Mouse (Mus musculus) large intestine, adult 2 months (tissue): ENCODE results near the gene Pphln1. TPM values are rescaled to one million over a fixed set of nuclear protein-coding genes. Genes with fewer than 3 reads are reported as not detected.
A peak's percentile ranks its signal among the peaks of the same experiment; 100 is the strongest.
"Not testable (repeated sequence)": the region's sequence is repeated elsewhere in the genome, so short reads cannot be mapped to it uniquely, and the experiment has no call there.

Experiments
- DNase-seq: peaks from one replicate; pipeline ENCODE4 v3.0.0-alpha.2; 2012; ENCODE audit warnings: low read depth, low spot score
- WGBS: fragments of 180-500 bp; shearing (Covaris S2); methylation state at CpG from one replicate; pipeline ENCODE4 v1.1.7; 2018; 5-methylcytosine and 5-hydroxymethylcytosine counted together
- polyA plus RNA-seq: library from polyadenylated mRNA; depleted of rRNA; stranded (reverse); fragments of >200 nt; gene quantifications from 2 replicates; pipeline ENCODE4 v1.2.3, GENCODE M21; 2012; rRNA removed

The Pphln1 gene
- polyA plus RNA-seq: 4.2 and 5.5 TPM in 2 replicates

- 1% methylated on average over 100 of the region's 100 CpGs for WGBS
- DNase-seq: peak; percentile 44
Measured at GRCm38 (mm10) chr15:93397826-93398698, at the start of gene Pphln1, which contains the start of gene Zcrb1. Gene Pphln1 (plus strand): TSS chr15:93398350. Gene Zcrb1 (minus strand): TSS chr15:93398334.

- 84% methylated on average over 19 of the region's 19 CpGs for WGBS
- no peak for DNase-seq
Measured at GRCm38 (mm10) chr15:93358346-93359095, 39.6 kb upstream of the Pphln1 start.

- WGBS: 77% methylated on average over 6 of the region's 6 CpGs
Measured at GRCm38 (mm10) chr15:93365561-93365960, 32.6 kb upstream of the Pphln1 start.

DNA sequence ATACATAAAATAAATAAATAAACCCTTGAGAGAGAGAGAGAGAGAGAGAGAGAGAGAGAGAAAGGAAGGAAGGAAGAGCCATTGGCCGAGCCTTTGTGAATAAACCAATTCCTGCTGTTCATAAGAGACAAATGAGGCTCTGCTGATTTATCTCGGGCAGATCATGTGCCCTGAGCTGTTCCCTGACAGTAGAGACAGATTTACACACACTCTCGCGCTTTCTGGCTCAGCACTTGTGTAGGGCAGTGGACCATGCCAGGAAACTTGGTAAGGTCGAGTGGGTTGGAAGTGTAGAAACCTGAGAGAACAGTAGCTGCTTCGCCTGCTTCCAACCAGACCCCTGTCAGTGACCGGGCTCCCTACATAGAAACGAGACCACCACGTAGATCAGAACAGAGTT lies 29.6 kb upstream of the Pphln1 start:
- 59% methylated on average over 9 of the region's 9 CpGs for WGBS
- DNase-seq: no peak

More at GRCm38 (mm10) chr15:93365561-93365960, 32.6 kb upstream of the Pphln1 start:
- no peak for DNase-seq

DNA sequence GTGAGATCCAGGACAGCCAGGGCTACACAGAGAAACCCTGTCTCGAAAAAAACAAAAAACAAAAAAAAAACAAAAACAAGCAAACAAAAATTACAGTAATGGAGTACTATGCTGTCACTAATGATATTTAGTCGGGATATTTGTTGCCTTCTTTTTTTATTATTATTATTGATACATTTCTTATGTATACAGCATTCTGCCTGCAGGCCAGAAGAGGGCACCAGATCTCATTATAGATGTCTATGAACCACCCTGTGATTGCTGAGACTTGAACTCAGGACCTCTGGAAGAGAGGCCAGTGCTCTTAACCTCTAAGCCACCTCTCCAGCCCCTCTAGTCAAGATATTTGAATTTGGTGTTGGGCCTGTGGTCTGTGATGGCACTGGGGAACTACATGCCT lies 26.3 kb upstream of the Pphln1 start:
- no peak for DNase-seq
- 70% methylated on average over 2 of the region's 2 CpGs for WGBS

DNA sequence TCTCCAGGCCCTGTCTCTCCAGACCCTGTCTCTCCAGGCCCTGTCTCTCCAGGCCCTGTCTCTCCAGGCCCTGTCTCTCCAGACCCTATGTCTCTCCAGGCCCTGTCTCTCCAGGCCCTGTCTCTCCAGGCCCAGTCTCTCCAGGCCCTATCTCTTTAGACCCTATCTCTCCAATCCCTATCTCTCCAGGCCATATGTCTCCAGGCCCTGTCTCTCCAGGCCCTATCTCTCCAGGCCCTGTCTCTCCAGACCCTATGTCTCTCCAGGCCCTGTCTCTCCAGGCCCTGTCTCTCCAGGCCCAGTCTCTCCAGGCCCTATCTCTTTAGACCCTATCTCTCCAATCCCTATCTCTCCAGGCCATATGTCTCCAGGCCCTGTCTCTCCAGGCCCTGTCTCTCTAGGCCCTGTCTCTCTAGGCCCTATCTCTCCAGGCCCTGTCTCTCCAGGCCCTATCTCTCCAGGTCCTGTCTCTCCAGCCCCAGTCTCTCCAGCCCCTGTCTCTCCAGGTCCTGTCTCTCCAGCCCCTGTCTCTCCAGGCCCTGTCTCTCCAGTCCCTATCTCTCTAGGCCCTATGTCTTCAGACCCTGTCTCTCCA lies 25.5 kb upstream of the Pphln1 start:
- DNase-seq: not testable (repeated sequence)

DNA sequence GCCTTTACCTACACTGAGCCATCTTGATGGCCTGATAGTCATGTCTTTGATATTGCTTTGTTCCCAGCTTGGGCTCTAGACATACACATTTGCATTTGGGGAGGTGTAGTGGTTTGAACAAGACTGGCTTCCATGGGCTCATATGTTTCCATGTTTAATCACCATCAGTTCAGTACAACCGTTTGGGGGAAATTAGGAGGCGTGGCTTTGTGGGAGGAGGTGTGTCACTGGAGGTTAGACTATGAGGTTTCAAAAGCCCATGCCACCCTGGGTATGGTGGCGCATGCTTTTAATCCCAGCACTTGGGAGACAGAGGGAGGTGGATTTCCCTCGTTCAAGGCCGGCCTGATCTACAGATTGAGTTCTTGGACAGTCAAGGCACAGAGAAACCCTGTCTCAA lies 22.5 kb upstream of the Pphln1 start:
- DNase-seq: no peak
- 80% methylated on average over 5 of the region's 5 CpGs for WGBS

DNA sequence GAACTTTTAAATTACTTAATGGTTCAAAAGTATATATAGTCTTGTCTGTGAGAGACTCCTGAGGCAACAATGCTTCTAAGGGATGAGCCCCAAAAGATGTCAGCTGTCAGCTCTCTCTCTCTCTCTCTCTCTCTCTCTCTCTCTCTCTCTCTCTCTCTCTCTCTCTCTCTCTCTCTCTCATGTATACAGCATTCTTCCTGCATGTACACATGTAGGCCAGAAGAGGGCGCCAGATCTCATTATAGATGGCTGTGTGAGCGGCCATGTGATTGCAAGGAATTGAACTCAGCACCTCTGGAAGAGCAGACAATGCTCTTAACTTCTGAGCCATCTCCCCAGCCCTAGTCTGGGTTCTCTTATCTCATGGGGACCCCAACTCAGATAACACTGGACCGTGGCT lies 19.0 kb upstream of the Pphln1 start:
- 75% methylated on average over 3 of the region's 3 CpGs for WGBS
- DNase-seq: no peak

- DNase-seq: no peak
- WGBS: 47% methylated on average over 5 of the region's 5 CpGs
Measured at GRCm38 (mm10) chr15:93381337-93381736, 16.8 kb upstream of the Pphln1 start.

DNA sequence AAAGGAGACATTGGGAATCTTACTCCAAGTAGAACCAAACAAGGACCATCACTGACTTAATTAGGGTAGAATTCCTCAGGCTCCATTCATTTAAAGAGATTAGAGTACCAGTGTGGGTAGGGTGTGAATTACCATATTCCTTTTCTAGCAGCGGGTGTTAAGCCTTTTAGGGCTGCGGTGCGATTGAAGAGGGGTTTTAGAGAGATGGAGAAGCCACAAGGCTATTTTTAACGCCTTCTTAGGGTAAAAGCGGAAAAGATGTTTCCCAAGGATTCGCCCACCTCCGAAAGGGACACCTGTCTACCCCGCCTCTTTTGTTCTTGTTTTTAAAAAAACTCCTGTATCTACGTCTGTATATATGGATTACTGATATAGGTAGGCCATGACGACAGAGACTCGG lies 881 bp upstream of the Pphln1 start:
- WGBS: 4% methylated on average over 11 of the region's 11 CpGs
- DNase-seq: no peak

DNA sequence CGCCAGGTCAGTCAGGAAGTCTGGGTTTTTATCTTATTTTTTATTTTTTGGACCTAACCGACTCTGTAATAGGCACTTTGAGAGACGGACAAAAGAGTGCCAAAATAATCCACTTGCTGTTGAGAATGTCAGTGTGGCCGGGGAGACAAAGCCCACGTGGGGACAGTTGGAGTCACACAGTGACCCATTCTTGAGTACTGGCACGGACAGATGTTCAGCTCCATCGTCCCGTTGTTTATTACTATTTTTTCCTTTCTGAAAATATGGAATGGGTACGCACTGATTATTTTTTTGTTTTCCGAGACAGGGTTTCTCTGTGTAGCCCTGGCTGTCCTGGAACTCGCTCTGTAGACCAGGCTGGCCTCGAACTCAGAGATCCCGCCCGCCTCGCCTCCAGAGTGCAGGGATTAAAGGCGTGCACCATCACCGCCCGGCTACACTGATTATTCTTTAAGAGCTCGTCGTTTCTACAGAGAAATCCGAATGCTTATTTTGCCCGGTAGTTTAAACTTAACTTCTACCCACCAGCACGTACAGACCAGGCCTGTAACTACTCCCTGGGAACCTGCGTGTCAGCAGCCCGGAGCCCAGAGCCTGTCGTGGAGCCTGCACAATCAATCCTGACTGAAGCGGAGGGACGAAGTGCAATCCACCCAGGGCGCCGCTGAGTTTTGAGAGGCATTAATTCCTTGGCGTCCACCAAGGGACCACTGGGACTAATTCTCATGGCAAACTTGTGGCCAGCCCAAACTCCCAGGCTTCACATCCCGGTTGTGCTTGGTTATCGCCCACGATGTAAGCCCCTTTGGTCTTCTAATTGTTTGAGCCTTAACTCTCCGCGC lies 770 bp downstream of the Pphln1 start:
- DNase-seq: no peak
- WGBS: 10% methylated on average over 36 of the region's 36 CpGs

- WGBS: 71% methylated on average over 4 of the region's 4 CpGs
- no peak for DNase-seq
Measured at GRCm38 (mm10) chr15:93401446-93401845, 3.3 kb downstream of the Pphln1 start.

- DNase-seq: no peak
- WGBS: 93% methylated on average over 2 of the region's 2 CpGs
Measured at GRCm38 (mm10) chr15:93402730-93403129, 4.6 kb downstream of the Pphln1 start.

GRCm38 (mm10) chr15:93404849-93405248 lies 6.7 kb downstream of the Pphln1 start:
- no peak for DNase-seq

DNA sequence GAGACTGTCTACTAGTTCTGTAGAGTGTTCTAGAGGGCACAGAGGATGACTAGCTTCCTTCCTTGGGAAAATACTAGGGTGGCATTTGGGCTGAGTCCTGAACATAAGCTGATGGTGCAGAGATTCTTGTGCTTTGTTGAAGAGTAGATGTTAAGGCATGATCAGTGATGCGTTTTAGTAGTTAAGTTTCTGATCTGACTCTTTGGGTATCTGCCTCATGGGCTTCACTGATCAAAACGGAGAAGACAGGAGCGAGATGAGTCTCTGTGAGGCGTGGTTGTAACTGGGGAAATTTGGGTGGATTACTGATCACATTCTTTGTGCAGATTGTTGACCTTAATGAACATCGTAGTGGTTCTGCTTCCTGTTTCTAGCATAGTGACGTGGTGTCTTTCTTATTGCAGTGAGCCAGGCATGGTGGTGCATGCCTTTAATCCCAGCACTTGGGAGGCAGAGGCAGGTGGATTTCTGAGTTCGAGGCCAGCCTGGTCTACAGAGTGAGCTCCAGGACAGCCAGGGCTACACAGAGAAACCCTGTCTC lies 7.4 kb downstream of the Pphln1 start:
- 90% methylated on average over 7 of the region's 7 CpGs for WGBS
- DNase-seq: no peak

GRCm38 (mm10) chr15:93406492-93406891 lies 8.3 kb downstream of the Pphln1 start:
- WGBS: 91% methylated on average over 5 of the region's 5 CpGs
- DNase-seq: no peak

- 85% methylated on average over 3 of the region's 3 CpGs for WGBS
- no peak for DNase-seq
Measured at GRCm38 (mm10) chr15:93412445-93412844, 14.3 kb downstream of the Pphln1 start.

DNA sequence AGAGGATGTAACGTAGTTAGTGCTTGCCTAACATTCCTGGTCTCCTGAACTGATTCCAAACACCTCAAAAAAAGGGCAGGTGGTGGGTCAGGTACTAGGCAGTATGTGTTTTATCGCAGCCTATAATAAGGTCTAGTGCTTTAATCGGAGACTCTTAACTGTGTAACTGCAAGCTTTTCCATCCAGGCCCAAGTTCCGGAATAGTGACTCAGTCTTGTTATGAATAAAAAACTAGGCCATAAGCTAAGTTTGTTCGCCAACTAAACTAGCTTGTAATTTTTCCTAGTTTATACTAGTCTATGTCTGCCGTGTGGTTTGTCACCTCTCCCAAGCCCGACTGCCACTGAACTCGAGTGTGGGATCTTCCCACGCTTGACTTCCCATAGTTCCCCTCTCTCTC lies 16.3 kb downstream of the Pphln1 start:
- DNase-seq: no peak
- 93% methylated on average over 9 of the region's 9 CpGs for WGBS

DNA sequence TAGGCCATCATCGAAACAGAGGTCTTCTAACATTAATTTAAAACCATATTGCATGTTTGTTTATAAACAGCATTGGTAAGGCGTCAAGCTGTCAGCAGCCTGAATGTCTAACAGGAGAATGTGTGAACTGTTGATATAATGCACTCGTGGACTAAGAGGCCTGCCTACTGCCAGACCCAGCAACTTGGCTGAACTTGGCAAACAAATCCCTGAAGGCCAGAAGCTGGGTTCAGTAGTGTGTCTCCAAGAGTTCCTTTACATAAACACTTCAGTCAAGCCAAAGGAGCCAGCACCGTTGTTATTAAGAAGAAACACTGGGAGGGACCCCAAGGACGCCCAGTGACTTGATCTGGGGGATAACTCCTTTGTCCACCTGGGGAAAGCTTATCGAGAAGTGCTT lies 18.1 kb downstream of the Pphln1 start:
- 76% methylated on average over 6 of the region's 6 CpGs for WGBS
- no peak for DNase-seq
